Mouse (Mus musculus): ENCODE results near the gene Socs7. TPM values are rescaled to one million over a fixed set of nuclear protein-coding genes. Genes with fewer than 3 reads are reported as not detected.
A peak's percentile ranks its signal among the peaks of the same experiment; 100 is the strongest.

The Socs7 gene
- polyA plus RNA-seq, 1 experiment from 2014 or later: 3.8 TPM

GRCm38 (mm10) chr11:97331231-97332190 lies 30.8 kb upstream of the Socs7 start:
- no peak for ATAC-seq (replicated peaks; ENCODE audit: low FRiP score)
- Histone ChIP-seq H3K4me1 (peaks cover 10% of the 10 kb centered on the region), H3K4me2 (no peak overlapping the region), H3K27ac (no peak overlapping the region), H3K4me3 (replicated peaks) (no peak overlapping the region), H3K9ac (no peak overlapping the region), H3K9me3 (replicated peaks) (no peaks in the 10 kb centered on the region), H3K36me3 (peaks cover 39% of the 10 kb centered on the region), H3K27me3 (no peaks in the 10 kb centered on the region)
- 86% methylated on average over 12 of the region's 12 CpGs for WGBS

- no peak for ATAC-seq (replicated peaks; ENCODE audit: low FRiP score)
- H3K4me3 ChIP-seq (replicated peaks): no peak overlapping the region
- H3K9me3 ChIP-seq (replicated peaks): no peaks in the 10 kb centered on the region
- H3K9ac ChIP-seq: no peak overlapping the region
- no peaks in the 10 kb centered on the region for H3K27me3 ChIP-seq
- H3K4me1 ChIP-seq: peaks cover 21% of the 10 kb centered on the region
- H3K4me2 ChIP-seq: no peak overlapping the region
- H3K27ac ChIP-seq: no peak overlapping the region
- peaks cover 25% of the 10 kb centered on the region for H3K36me3 ChIP-seq
- WGBS: 43% methylated on average over 9 of the region's 9 CpGs
Measured at GRCm38 (mm10) chr11:97333044-97333443, 29.3 kb upstream of the Socs7 start.

GRCm38 (mm10) chr11:97333896-97334295 lies 28.5 kb upstream of the Socs7 start:
- no peaks in the 10 kb centered on the region for H3K27me3 ChIP-seq
- no peak overlapping the region for H3K9ac ChIP-seq
- ATAC-seq (replicated peaks; ENCODE audit: low FRiP score): no peak
- peaks cover 29% of the 10 kb centered on the region for H3K4me1 ChIP-seq
- H3K27ac ChIP-seq: no peak overlapping the region
- no peak overlapping the region for H3K4me2 ChIP-seq
- 39% methylated on average over 1 of the region's 1 CpGs for WGBS
- H3K4me3 ChIP-seq (replicated peaks): no peak overlapping the region
- H3K9me3 ChIP-seq (replicated peaks): no peaks in the 10 kb centered on the region
- H3K36me3 ChIP-seq: peaks cover 17% of the 10 kb centered on the region

- peaks cover 32% of the 10 kb centered on the region for H3K4me1 ChIP-seq
- no peak overlapping the region for H3K27ac ChIP-seq
- no peak overlapping the region for H3K9ac ChIP-seq
- no peak overlapping the region for H3K4me2 ChIP-seq
- no peak for ATAC-seq (replicated peaks; ENCODE audit: low FRiP score)
- no peak overlapping the region for H3K4me3 ChIP-seq (replicated peaks)
- WGBS: 81% methylated on average over 9 of the region's 9 CpGs
- peaks cover 12% of the 10 kb centered on the region for H3K36me3 ChIP-seq
- no peaks in the 10 kb centered on the region for H3K9me3 ChIP-seq (replicated peaks)
- no peaks in the 10 kb centered on the region for H3K27me3 ChIP-seq
Measured at GRCm38 (mm10) chr11:97334400-97334799, 28.0 kb upstream of the Socs7 start.

- no peak for ATAC-seq (replicated peaks; ENCODE audit: low FRiP score)
- no peak overlapping the region for H3K4me2 ChIP-seq
- no peak overlapping the region for H3K4me3 ChIP-seq (replicated peaks)
- 46% methylated on average over 6 of the region's 6 CpGs for WGBS
- H3K36me3 ChIP-seq: no peaks in the 10 kb centered on the region
- H3K27ac ChIP-seq: no peak overlapping the region
- H3K4me1 ChIP-seq: peaks cover 32% of the 10 kb centered on the region
- no peaks in the 10 kb centered on the region for H3K9me3 ChIP-seq (replicated peaks)
- no peak overlapping the region for H3K9ac ChIP-seq
- no peaks in the 10 kb centered on the region for H3K27me3 ChIP-seq
Measured at GRCm38 (mm10) chr11:97336238-97336637, 26.1 kb upstream of the Socs7 start.

GRCm38 (mm10) chr11:97336751-97337345 lies 25.5 kb upstream of the Socs7 start:
- 59% methylated on average over 14 of the region's 14 CpGs for WGBS
- ATAC-seq (replicated peaks; ENCODE audit: low FRiP score): no peak
- Histone ChIP-seq H3K9ac (no peak overlapping the region), H3K4me2 (no peak overlapping the region), H3K36me3 (no peaks in the 10 kb centered on the region), H3K27me3 (no peaks in the 10 kb centered on the region), H3K4me3 (replicated peaks) (no peak overlapping the region), H3K4me1 (peaks cover 32% of the 10 kb centered on the region), H3K9me3 (replicated peaks) (no peaks in the 10 kb centered on the region), H3K27ac (no peak overlapping the region)

GRCm38 (mm10) chr11:97337363-97337762 lies 25.0 kb upstream of the Socs7 start:
- 84% methylated on average over 12 of the region's 12 CpGs for WGBS
- Histone ChIP-seq H3K9me3 (replicated peaks) (no peaks in the 10 kb centered on the region), H3K27me3 (0 out of 2 replicates have a peak, but pooled peaks cover under 1% of the 10 kb centered on the region), H3K4me1 (peaks cover 32% of the 10 kb centered on the region), H3K4me2 (no peak overlapping the region), H3K4me3 (replicated peaks) (no peak overlapping the region), H3K27ac (no peak overlapping the region), H3K36me3 (no peaks in the 10 kb centered on the region), H3K9ac (no peak overlapping the region)
- ATAC-seq (replicated peaks; ENCODE audit: low FRiP score): no peak

GRCm38 (mm10) chr11:97338302-97338976 lies 23.9 kb upstream of the Socs7 start:
- ATAC-seq (replicated peaks; ENCODE audit: low FRiP score): 0 out of 2 replicates have a peak, but pooled peaks have one; percentile 45
- Histone ChIP-seq H3K4me1 (peaks cover 37% of the 10 kb centered on the region), H3K36me3 (no peaks in the 10 kb centered on the region), H3K27ac (peak overlapping the region; percentile 56; the same call in 1 of the 2 replicates), H3K9ac (no peak overlapping the region), H3K4me2 (peak overlapping the region; percentile 37), H3K27me3 (0 out of 2 replicates have a peak, but pooled peaks cover 2% of the 10 kb centered on the region), H3K9me3 (replicated peaks) (no peaks in the 10 kb centered on the region), H3K4me3 (replicated peaks) (no peak overlapping the region)
- WGBS: 41% methylated on average over 21 of the region's 21 CpGs

GRCm38 (mm10) chr11:97338977-97339315 lies 23.4 kb upstream of the Socs7 start:
- WGBS: 43% methylated on average over 17 of the region's 17 CpGs
- Histone ChIP-seq H3K9ac (no peak overlapping the region), H3K4me2 (peak overlapping the region; percentile 37), H3K4me1 (peaks cover 42% of the 10 kb centered on the region), H3K27me3 (0 out of 2 replicates have a peak, but pooled peaks cover 2% of the 10 kb centered on the region), H3K4me3 (replicated peaks) (no peak overlapping the region), H3K27ac (peak overlapping the region; percentile 56; the same call in 1 of the 2 replicates), H3K9me3 (replicated peaks) (no peaks in the 10 kb centered on the region), H3K36me3 (no peaks in the 10 kb centered on the region)
- no peak for ATAC-seq (replicated peaks; ENCODE audit: low FRiP score)

GRCm38 (mm10) chr11:97343175-97343574 lies 19.2 kb upstream of the Socs7 start:
- H3K9me3 ChIP-seq (replicated peaks): no peaks in the 10 kb centered on the region
- H3K27me3 ChIP-seq: 0 out of 2 replicates have a peak, but pooled peaks cover 2% of the 10 kb centered on the region
- no peak overlapping the region for H3K4me3 ChIP-seq (replicated peaks)
- no peak overlapping the region for H3K4me2 ChIP-seq
- no peak; the same call in 1 of the 2 replicates for ATAC-seq (replicated peaks; ENCODE audit: low FRiP score)
- H3K9ac ChIP-seq: no peak overlapping the region
- no peak overlapping the region for H3K27ac ChIP-seq
- H3K4me1 ChIP-seq: peaks cover 23% of the 10 kb centered on the region
- H3K36me3 ChIP-seq: no peaks in the 10 kb centered on the region
- 41% methylated on average over 8 of the region's 8 CpGs for WGBS

GRCm38 (mm10) chr11:97343619-97344018 lies 18.7 kb upstream of the Socs7 start:
- Histone ChIP-seq H3K36me3 (no peaks in the 10 kb centered on the region), H3K4me3 (replicated peaks) (no peak overlapping the region), H3K27ac (no peak overlapping the region), H3K4me2 (peak overlapping the region; percentile 22), H3K4me1 (peaks cover 18% of the 10 kb centered on the region), H3K27me3 (0 out of 2 replicates have a peak, but pooled peaks cover 2% of the 10 kb centered on the region), H3K9ac (no peak overlapping the region), H3K9me3 (replicated peaks) (no peaks in the 10 kb centered on the region)
- no peak; the same call in 1 of the 2 replicates for ATAC-seq (replicated peaks; ENCODE audit: low FRiP score)
- WGBS: 27% methylated on average over 17 of the region's 17 CpGs

GRCm38 (mm10) chr11:97345446-97345845 lies 16.9 kb upstream of the Socs7 start:
- Histone ChIP-seq H3K9me3 (replicated peaks) (no peaks in the 10 kb centered on the region), H3K4me1 (peaks cover 24% of the 10 kb centered on the region), H3K9ac (no peak overlapping the region), H3K27ac (no peak overlapping the region), H3K4me3 (replicated peaks) (no peak overlapping the region), H3K4me2 (no peak overlapping the region), H3K36me3 (no peaks in the 10 kb centered on the region), H3K27me3 (0 out of 2 replicates have a peak, but pooled peaks cover 2% of the 10 kb centered on the region)
- 69% methylated on average over 10 of the region's 10 CpGs for WGBS
- ATAC-seq (replicated peaks; ENCODE audit: low FRiP score): no peak
